Mouse (Mus musculus) kidney, adult 8-10 months (tissue): ENCODE measurements around the gene Socs2.

Experiments
- DNase-seq, 2 experiments: peaks; one replicate each; pipeline ENCODE4 v3.0.0; 2022

The Socs2 gene

DNA sequence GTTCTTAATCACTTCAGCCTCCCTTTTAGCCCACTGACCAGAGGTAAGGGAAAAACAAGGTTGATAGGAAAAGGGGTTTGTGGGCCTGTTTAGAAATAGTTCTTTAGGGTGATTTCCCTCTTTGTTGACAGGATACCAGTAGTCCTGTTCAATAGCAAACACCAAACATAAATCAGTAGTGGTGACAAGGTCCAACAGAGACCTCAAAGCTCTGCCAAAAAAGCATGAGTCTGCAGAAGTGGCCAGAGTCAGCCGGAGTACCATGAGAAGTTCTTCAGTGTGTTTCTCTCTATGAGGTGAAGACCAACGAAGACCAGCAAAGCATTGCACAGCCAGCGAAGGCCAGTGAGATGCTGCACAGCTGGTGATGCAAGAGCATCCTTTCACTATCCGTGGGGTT lies 76.3 kb downstream of the Socs2 start:
- no peak for DNase-seq

DNA sequence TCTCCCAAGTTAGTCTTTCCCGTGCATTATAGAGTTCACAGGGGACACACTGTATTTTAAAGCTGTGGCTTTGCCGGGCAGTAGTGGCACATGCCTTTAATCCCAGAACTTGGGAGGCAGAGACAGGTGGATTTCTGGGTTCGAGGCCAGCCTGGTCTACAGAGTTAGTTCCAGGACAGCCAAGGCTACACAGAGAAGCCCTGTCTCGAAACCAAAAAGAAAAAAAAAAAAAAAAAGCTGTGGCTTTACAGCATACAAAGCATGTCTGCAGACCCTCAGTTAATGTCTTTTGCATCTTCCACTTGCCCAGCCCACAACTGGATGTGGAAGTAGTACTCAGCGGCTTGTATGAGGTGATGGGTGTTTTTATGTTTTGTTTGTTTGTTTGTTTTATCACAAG lies 79.4 kb downstream of the Socs2 start:
- DNase-seq = no peak

DNA sequence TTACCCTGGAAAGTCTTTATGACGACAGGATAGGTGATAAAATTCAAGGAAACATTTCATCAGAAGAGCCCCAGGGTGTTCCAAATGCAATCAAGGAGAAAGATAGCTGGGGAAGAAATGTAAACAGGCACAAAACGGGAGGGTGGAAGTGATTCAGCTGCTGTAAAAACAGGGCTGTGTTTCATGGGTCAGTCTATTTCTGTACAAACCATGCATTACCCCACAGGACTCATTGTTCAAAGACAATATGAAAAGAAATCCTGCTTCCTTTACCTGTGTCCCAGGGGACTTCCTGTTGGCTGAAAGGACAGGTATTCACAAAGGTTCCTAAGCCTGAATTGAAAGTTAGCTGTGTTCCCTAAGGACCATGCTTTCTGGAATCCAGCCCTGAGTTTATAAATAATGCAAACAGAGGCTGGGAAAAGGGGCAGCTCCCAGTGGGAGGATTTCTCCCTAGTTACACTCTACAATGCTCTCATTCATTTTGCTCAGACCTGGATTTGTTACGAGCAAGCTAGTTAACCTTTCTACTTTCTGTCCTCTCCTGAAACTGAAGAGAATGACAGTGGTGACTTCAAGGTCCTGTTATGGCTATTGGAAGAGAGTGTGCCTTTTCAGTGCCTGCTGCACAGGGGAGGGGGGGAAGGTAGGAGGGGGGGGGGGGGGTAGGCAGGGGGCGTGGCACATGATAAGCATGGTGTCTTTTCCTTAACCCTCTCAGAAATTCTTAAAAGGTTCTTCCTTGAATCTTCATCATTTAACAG lies 80.0 kb downstream of the Socs2 start:
- DNase-seq = peak in 1 of 2 experiments; percentile 36
